Mouse (Mus musculus): ENCODE measurements around the gene Psmd13.

DNA sequence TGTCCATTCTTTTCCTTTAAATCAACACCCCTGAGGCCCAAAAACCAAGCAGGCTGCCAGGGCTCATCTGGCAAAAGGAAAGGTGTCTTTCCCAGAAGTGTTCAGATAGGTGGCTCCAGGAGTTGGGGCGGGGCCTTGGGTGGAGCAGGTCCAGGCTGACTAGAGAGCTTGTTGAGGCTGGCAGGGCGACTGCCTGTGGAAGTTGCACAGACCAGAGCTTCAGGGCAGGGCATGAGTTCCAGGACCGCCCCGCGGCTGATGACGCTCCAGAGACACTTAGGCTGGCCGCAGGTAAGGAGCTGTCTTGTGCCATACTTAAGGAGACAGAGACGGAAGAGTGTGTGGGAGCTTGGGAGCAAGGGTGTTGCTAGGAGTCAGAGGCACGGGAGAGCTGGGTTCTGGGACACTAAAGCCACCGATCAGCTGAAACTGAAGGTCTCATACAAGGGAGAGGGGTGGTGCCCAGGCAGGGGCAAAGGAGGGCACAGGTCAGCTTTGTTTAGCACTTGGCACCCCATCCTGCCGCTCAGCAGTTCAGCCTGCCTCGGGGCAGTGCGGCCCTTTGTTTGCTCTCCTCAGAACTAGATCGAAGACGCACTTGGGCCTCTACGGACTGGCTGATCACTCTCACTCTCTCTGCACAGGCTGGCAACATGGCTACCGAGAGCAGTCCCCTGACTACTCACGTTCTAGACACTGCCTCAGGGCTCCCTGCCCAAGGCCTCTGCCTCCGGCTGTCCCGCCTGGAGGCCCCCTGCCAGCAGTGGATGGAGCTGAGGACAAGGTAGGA, 46.6 kb upstream of the Psmd13 start, which contains the start of gene Urah:
- no peak for TF ChIP-seq POLR2A (IDR thresholded peaks at IDR 0.05; ENCODE audit: insufficient read depth, low read depth, low read length)
- TF ChIP-seq CTCF (IDR thresholded peaks at IDR 0.05) = no peak
- no peak for TF ChIP-seq EP300 (IDR thresholded peaks at IDR 0.05; ENCODE audit: insufficient read depth, low read depth, low read length)

Data from heart, adult 2 months (tissue).